Mouse (Mus musculus): Measurements from ENCODE around the gene Bpifb4. TPM values are rescaled to one million over a fixed set of nuclear protein-coding genes. Genes with fewer than 3 reads are reported as not detected.

Bpifb4 gene
- polyA plus RNA-seq (2017; shearing (Covaris generic)) = not detected

DNA sequence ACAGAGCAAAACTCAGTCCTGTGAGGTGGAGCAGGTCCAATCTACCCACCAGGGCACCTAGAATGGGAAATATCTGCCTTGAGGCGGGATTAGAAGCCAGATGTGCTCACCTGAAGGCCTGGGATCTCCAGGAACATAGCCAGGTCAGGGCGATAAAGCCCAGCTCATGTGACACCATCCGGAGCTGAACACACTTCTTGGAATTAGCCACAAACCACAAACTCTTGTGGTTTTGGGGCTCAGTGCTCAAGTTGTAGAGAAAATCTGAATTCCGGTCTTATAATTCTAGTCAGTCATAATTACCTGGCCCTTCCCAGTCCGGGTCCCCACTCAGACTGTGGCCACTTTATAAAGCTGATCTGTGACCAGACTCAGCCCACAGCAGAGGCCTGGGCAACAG lies at the start of gene Bpifb4:
Gene Bpifb4, plus strand, starts transcription at position 370 of the 400 bp plus-strand sequence.
- no peak for ATAC-seq

DNA sequence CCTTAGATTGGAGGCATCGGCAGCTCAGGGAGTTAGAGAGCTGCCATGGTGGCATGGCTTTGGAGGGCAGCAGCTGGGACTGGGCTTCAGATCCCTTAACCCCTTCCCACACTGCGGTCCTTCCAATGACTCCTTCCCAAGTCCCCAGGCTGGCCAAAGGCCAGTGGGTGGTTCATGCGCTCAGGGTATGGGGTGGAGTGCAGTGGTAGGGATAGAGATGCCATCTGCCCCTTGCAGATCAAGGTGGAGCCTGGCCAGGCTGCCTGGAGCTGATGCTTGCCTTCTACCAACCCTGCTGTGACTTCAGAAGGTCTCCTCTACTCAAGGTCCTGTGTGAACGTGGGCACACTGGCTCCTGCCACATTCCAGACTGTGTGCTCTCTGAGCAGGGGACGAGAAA lies 38.9 kb upstream of the Bpifb4 start:
- ATAC-seq = no peak

DNA sequence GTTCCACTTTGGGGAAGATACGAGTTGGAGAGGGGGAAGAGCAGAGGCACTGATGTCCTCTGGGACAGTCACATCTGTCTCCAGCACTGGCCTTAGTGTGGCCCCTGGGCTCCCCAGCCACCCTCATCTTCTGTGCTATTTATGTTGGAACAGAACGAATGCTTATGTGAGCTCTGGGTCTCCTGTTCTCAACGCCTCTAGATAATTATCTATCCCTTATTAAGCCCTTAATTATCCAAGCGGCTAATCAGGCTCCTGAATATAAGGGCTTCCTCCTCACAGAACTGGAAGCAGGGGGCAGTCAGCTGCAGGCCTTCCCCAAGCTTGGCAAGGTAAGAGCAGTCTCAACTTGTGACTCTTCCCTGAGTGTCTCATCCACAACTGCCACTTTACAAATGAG lies 37.9 kb upstream of the Bpifb4 start, which contains the start of gene Bpifb6:
Gene Bpifb6, plus strand, starts transcription at position 301 of the 400 bp plus-strand sequence.
- ATAC-seq = no peak

DNA sequence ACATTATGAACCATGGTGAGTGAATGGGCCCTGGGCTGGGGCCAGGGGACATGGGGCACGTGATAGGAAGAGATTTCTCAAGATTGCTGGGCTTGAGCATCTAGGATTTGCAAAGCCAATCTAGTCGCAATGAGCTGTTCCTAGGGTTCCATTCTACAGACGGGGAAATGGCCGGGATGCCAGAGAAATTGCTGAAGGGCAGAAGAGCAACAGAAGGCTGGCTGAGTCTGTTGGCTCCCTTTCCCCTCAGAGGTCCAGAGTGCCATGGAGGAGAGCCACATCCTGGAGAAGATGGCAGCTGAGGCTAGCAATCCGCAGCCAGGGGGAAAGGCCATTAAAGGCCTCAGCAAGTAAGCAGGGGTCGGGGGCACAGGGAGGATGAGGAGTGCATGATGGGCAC lies 35.3 kb upstream of the Bpifb4 start:
- no peak for ATAC-seq

DNA sequence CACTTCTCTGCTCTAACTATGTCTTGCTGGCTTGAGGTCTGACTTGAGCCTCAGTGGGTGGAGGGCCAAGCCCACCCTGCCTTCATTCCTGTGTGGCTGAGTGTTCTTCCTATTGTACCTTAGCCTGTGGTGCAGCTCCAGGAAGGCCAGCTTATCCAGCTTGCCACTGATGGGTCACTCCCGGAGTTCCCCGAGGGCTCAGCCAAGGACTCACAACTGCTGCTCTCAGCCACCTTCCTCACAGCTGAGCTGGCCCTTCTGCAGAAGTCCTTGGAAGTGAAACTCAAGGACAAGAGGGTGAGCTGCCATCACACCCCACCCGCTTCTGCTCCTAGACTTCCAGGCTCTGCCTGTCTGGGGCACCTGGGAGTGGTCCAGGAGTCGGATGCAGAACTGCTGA lies 31.4 kb upstream of the Bpifb4 start:
- no peak for ATAC-seq

DNA sequence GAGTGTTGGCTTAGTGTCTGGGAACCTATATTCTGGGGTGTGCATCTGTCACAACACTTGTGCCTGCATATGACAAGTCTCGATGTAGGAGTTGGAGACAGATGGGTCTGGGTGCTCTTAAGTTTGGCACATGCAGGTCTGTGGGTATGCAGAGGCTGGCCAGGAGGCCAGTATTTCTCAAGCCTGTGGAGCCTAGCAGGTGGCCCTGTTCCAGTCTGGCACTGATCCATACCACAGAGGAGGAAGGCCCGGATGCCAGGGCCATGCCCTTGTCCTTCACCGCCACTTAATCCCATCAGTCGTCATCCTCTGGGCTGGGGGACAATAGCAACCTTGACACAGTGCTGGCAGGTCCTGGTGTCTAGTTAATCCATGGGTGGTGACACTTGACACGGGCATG lies 23.9 kb upstream of the Bpifb4 start:
- ATAC-seq = no peak

DNA sequence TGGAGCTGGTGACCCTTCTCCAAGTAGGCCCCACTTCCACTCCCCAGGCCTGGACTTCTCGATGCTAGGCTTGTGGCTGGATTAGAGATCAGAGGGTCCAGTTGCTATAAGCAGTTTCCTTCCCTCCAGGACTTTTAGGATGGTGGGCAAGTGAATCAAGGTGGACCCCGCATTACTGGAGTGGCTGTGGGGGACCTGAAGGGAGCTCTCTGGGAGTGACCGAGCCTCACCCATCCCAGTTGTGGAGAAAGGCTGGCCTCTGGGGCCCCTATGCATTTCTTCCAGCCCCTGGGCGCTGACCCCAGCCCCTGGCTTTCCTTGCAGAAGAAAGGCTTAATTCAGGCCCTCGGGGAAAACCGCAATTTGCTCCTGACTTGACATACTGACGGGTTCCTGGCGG lies 20.1 kb upstream of the Bpifb4 start, which contains the start of gene Bpifb3:
Gene Bpifb3, plus strand, starts transcription at position 301 of the 400 bp plus-strand sequence.
- no peak for ATAC-seq

DNA sequence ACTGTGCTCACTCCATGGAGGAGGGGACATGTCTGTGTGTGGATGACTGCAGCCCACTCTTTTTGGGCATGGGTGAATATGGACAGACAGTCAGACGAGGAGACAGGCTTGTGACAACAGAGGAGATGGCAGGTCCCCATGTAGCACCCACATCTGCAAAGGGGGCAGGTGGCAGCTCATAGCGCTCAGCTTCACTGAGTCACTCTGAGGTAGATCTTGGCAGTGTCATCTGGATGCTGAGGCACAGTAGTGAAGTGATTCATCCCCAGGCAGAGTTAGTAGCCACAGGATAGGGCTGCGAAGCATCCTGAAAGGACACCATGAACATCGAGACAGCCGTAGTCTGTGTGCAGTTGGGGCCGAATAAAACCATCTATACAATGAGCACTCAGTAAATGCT lies 16.8 kb upstream of the Bpifb4 start:
- no peak for ATAC-seq

DNA sequence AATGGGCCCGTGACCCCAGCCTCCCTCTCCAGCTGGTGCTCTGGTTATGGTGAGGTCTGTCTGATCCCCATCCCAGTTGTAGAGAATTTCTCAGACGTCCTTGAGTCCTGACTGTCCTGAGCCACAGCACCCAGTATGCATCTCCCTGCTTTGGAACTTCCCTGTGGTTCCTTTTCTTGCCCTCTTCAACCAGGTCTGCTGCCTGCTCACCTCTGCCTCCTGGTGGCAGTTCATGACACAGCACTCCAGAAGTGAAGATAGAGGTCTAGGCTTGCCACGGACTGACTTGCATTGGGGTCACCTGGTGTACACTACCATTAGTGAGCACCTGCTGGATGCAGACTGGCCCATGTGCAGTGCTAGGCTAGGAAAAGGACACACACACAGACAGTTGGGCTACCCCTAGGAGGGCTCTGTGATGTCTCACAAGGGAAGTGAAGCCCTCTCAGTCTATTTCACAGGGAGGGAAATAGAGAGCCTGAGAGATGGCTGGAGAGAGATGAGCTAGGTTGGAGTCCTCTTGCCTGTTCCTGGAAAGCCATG lies 8.1 kb upstream of the Bpifb4 start:
- no peak for ATAC-seq

DNA sequence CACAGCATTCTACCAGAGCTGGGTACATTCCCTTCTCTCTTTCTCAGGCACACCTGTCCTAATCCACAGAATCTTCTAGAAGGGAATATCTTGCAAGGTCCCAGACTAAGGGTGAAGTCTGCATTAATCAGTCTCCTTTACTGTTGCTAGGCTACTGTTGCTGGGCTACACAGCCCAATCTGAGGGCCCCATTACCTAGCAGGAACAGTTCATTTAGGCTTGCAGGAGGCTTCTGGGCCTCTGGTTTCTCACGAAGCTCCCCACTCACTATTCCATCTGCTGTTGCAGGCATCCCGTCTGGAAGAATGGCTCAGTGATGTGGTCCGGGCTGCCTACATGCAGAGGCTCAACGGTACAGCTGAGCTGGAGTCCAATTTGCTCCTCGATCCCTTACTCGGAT lies 6.9 kb upstream of the Bpifb4 start:
- ATAC-seq = no peak

DNA sequence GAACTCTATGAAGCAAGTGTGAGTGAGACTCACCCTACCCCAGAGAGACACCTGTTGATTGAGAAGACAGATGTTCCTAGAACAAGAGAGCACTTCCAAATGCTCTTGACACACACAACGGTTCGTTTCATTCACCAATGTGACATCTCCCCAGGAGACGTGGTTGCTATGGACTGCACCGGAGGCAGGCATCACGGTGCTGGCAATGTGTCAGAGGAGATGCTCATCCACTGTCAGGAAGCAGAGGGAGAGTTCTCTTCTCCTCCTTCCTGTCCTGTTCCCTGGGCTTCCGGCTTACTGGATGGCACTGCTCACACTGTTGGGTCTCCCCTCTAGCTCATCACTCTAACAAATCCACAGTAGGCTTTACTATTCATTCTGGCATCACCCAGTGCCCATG lies 4.7 kb upstream of the Bpifb4 start:
- no peak for ATAC-seq

DNA sequence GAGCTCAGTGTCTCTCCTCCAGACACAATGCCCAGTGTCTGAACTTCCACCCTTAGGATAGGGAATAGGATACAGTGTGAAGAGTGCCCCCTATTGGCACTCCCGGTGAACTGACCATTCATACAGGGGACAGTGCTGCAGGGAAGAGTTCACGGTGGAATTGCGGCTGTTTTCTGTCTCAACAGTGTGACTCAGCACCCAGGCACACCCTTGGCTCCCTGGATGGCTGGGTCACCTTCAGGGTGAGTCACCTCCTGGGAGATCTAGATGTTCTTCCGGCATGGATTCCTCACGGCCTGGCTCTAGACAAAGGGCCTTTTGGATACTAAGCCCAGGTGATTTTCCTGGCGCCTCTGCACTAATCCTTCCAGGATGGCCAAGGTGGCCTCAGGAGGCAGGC lies 2.7 kb upstream of the Bpifb4 start:
- ATAC-seq = no peak

DNA sequence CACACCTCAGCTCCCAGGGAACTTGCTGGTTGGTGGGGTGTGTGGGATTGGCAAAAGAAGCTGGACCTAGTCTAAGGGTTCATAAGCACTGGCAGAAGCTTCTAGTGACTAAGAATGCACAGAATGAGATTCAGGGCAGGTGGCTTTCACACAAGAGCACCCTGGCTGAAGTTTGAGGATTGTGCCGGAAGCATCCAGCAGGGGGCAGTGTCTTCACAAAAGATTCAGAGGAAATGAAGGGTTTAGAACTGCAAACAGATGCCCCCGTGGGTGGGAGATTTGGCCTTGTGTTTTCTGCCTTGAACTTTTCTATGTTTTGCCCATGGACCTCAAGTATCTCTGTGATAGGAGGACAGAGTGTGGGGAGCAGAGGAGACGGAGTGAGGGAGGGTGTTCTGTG lies 5.5 kb downstream of the Bpifb4 start:
- no peak for ATAC-seq

DNA sequence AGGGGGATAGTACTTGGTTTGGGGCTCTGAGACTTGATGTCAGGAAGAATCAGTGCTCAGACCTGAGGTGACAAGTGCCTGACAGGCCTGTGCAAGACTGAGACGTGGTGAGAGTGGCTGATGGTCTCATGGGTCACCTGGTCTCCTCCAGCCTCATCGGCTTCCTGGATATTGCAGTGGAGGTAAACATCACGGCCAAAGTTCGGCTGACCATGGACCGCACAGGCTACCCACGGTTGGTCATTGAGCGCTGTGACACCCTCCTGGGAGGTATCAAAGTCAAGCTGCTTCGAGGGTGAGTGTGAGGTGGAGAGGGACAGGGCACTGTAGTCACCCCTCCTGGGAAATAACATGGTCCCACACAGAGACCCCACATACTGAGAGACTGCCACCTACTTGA lies 6.6 kb downstream of the Bpifb4 start:
- ATAC-seq = no peak

DNA sequence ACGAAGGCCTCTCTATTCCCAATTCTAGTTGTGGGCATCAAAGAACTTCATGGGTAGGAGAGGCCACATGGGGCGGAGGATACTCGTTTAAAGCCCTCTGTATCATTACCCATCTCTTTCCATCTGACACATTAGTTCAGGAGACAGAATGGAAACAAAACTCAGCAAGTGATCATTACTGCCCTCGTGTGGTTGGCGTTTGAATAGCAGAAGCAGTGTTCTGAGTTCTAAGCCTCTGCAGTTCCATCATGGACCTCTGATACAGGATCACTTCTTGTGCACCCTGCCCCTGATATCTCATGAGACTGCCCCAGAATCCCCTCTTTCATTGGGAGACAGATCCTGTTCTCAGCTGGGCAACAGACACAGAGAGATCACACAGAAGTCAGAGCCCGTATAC lies 14.9 kb downstream of the Bpifb4 start:
- ATAC-seq = no peak

DNA sequence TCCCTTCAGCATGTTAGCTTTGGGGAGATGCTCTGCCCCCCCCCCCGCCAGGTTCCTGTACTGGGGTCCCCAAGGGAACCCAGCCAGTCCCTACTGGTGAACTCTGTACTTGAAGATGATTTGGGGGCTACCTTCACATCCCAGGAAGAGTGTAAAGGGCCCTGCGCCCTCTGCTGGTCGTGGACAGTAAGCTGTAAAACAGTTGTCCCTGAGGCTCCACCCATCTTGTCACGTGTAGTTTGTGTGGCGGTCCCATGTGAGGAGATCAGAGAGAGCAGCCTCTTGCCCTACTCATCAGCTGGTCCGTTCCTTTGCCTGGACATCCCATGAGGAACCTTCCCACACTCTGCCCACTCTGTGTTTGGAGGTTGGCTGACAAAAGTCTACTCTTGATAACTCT lies 15.8 kb downstream of the Bpifb4 start:
- ATAC-seq = peak; percentile 32

DNA sequence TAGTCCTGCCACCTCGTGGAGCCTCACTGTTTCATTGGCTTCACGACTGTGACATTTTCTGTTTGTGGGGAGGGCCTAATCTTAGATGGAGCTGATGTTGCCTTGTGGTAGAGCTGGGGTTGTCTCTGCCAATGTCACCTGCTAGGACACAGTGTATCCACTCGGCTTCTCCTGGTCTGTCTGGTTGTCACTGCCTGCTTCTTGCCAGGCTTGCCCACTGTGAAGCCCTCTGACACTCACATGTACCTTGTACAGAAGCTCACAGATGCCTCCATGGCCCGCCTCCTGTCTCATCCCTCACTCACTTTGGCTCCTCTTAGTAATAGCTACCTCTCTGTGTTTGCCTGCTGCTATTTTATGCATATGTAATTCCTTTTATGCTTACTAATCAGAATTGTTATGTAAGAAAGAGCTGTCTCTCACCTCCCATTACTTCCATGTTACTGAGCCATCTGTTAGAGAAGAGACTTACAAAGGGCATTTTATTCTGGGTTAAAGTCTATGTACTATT lies 24.9 kb downstream of the Bpifb4 start:
- no peak for ATAC-seq

DNA sequence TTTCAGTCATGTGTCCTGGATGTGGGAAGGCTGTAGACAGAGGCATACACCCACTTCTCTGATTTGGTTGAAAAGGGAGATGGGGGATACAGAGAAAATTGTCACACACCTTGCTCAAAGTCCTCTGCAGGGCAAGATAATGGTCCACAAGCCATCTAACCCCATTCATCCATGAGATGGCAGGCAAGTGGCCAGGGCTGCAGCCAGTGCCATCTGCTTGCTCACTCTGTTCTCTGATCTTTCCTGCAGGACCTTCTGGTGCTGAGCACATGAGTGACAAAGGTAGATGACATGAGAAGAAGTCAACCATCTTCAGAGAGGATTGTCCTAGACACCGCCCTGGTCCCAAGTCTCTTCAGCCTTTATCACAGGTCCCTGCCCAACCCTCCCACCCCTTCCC lies 25.3 kb downstream of the Bpifb4 start:
- no peak for ATAC-seq

DNA sequence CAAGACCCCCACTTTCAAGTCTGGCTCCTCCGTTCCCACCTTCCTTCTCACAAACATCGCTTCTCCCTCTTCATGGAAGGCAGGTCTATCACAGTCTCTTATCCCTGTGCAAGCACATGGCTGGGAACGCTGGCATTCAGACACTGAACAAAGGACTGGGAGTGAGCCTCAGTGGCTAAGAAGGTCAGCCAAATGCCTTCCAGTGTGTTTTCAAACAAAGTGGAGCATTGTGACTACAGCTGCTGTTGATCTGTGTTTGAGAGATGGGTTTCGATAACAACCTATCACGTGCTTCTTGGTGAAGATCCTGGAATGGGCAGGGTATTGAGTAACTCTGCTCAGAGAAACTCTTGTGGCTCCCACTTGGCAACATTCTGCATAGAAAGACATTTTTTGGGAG lies 32.2 kb downstream of the Bpifb4 start:
- ATAC-seq = no peak

DNA sequence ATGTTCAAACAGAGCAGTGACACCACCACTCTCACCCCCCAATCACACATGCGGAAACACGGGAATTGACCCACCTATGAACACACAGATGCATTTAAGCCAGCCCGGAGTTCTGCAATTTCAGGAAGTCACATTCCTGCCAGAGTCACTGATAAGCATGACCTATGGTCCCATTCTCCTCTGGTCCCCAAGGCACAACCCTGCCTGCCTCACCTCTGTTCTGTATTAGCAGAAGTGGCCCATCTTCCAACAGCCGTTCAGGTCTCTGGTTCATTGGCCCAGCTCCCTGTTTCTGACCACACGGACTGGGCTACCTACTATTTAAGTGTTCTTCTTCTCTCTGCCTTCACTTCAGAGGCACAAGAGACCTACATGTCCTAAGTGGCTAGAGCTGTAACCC lies 36.6 kb downstream of the Bpifb4 start, which contains the start of gene Bpifa6:
Gene Bpifa6, plus strand, starts transcription at position 364 of the 400 bp plus-strand sequence.
- no peak for ATAC-seq

DNA sequence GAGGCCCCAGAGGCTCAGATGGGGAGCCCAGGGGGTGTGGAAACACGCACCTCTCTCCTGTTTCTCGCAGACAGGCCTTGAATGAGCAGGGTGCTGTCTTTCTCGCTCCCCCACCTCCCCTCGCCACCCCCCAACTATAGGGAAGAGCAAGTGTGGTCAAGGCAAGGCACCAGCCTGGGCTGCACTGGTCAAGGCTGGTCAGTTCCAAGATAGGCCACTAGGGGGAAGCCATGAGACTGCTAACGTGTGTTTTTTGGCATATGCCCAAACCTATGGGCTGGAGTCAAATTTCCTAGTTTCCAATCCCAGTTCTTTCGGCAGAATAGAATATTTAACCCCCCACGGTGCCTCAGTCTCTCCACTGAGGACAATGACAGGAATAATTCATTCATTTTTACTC lies 57.8 kb downstream of the Bpifb4 start:
- no peak for ATAC-seq

DNA sequence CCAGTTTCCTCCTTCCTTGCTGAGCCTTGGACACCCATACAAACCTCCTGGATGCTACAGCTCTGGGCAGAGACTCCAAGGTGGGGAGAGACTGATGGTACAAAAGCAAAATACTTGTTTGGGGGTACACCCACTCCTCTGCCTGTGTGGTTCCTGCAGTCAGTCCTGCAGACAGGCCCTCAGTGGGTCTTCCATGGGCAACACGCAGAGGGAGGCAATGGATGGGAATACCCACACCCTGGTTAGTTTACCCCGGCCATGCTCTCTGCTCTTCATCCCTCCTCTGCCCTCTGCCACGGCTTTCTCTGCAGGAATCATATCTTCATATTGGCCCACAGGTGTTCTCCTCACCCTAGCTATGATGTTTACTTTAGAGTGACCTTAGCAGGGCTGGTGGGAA lies 62.5 kb downstream of the Bpifb4 start:
- ATAC-seq = no peak

DNA sequence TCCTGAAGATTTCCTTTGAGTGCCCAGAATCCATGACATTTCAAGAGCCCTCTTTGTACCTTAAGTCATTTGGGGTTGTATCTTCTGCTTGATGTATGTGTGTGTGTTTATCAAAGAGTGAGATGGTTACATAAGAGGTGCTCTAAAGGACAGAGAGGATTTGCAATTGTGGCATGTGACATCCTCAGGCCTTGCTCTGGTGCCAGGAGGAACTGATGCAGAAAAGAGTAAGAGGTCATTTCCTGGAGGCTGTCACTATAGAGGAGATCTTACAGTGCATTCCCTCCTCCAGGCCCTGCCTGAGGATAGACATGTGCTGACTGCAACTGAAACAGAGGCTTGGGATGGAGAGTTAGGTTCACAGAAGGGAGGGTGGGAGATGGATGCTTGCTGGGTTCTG lies 63.0 kb downstream of the Bpifb4 start:
- ATAC-seq = no peak

DNA sequence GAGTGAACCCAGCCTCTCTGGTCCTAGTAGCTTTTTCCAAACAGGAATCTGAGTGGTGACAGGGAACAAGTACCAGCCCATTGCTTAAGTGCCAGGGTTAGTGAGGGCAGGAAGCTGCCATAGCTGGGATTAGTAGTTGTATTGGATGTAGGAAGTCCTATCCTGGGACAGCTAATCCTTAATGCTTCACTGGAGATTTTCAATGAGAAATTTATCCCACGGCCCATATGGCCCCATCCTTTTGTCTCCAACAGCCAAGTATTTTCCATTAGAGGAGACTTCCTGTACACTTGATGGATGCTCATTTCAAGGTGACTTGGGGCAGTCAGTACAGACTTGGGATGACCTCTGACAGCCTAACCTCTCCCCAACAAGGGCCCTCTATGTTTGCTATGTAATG lies 66.4 kb downstream of the Bpifb4 start:
- no peak for ATAC-seq

DNA sequence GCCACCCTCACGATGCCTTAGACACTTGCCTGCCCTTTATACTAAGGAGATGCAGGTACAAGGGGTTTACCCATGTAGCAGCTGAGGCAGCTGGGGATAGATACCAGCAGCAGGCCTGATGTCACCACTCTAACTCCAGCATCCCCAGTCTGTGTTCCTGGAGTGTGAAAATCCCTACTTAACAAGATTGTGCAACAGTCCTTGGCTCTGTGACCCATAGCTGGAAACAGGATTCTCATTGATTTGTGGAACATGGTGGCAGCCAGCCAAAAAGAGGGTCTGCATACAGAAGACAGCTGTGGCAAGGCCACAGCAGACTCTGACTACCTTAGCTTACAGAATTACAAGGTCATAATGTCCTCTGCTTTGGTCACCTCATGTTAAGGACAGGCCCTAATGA lies 67.1 kb downstream of the Bpifb4 start:
- no peak for ATAC-seq
